Mouse (Mus musculus) fibroblast of lung, adult 2 months (primary cell): ENCODE results near the gene Pebp1.
"Not testable (repeated sequence)": the region's sequence is repeated elsewhere in the genome, so short reads cannot be mapped to it uniquely, and the experiment has no call there.

Source experiments
- DNase-seq: peaks from one replicate; pipeline ENCODE4 v3.0.0-alpha.2; 2011; ENCODE audit warnings: low read depth

Gene Pebp1

GRCm38 (mm10) chr5:117286831-117287822 is at the start of gene Pebp1:
Pebp1 (minus strand) TSS chr5:117287625.
- peak; percentile 89 for DNase-seq

GRCm38 (mm10) chr5:117330457-117330856 is 43.0 kb upstream of the Pebp1 start:
- no peak for DNase-seq

GRCm38 (mm10) chr5:117326408-117326807 is 39.0 kb upstream of the Pebp1 start:
- no peak for DNase-seq

- no peak for DNase-seq
Measured at GRCm38 (mm10) chr5:117323751-117324150, 36.3 kb upstream of the Pebp1 start.

GRCm38 (mm10) chr5:117318741-117319629 is 31.6 kb upstream of the Pebp1 start, which contains the start of gene Vsig10:
Vsig10 (plus strand) TSS chr5:117319083.
- DNase-seq: peak; percentile 19

DNA sequence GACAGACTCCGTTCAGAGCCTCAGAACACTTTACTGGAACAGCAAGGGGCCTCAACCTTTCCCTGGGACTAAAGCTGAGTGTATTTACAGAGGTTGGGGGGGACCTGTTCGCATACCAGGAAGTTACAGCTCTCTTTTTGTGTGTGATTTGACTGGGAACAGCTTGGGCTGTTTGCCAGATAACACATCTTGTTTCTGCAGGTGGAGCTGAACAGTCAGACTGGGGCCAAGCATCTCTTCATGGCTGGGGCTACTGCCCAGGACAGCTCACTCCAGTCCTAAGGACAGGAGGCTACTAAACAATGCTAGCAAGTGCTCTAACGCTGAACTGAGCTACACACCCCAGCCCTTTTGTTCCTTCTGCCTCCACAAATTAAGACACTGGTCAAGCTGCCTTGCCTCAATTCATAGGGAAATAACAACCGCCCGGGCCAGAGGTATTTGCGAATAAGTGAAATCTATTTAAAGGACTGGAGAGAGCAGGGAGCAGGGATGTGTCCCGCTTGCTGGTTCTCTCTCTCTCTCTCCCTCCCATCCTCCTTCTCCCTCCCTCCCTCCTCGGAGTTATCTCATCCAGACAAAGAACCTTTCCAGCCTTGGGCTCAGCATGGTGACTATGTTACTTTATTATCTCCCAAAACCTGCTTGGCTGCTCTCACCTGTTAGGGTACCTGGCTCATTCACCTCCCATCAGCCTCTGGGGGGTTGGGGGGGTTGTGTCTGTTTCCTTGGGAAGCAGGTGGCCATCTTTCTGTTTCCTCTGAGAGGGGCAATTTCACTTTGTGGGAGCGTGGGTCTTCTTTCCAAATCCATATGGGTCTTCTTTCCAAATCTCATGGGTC is 27.4 kb upstream of the Pebp1 start:
- no peak for DNase-seq

- DNase-seq: no peak
Measured at GRCm38 (mm10) chr5:117313909-117314308, 26.5 kb upstream of the Pebp1 start.

- no peak for DNase-seq
Measured at GRCm38 (mm10) chr5:117313420-117313819, 26.0 kb upstream of the Pebp1 start.

GRCm38 (mm10) chr5:117307699-117308098 is 20.3 kb upstream of the Pebp1 start:
- no peak for DNase-seq

DNA sequence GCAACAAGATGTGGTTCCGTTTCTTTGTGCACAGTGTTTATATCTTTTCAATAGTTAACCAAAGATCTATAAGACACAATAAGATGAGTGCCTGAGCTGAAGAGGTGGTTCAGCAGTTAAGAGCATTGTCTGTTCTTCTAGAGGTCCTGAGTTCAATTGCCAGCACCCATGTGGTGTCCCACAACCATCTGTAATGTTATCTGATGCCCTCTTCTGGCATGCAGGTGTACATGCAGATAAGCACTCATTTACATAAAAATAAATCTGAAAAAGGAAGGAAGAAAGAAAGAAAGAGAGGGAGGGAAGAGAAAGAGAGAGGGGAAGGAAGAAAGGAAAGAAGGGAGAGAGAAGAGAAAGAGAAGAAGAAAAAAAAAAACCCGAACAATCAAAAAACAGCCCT is 19.4 kb upstream of the Pebp1 start:
- no peak for DNase-seq

DNA sequence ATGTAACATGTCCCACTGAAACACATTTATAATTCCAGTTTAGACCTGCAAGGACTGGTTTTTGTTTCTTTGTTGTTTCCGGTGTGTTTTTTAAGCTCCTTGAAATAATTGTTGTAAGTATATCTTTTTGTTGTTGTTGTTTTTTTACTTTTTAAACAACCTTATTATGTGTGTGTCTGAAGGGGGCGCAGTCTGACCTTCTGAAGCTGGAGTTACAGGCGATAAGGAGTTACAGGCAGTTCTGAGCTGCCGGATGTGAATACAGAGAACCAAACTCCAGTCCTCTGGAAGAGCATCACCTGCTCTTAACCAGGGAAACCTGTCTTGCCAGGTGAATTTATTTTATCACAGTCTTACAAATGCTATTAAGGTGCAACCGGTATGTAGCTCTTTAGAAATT is 18.3 kb upstream of the Pebp1 start:
- no peak for DNase-seq

DNA sequence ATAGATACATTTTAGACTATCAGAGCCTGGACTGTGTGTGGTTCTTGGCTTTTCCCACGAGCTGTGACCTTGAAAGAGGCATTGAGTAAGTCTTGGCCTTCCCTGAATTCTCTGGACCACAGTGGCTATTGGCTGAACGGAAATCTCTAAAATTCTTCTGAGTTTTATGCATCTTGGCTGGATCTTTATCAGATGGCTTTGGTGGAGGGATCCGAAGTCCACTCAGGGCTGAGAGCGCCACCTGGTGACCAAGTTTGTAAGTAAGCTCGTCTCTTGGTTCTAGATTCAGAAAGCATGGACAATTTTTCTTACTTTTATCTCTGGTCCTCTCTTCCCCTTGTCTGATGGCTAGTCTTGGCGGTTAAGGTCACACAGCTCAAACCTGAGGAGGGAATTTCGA is 17.5 kb upstream of the Pebp1 start:
- DNase-seq: peak; percentile 87

DNA sequence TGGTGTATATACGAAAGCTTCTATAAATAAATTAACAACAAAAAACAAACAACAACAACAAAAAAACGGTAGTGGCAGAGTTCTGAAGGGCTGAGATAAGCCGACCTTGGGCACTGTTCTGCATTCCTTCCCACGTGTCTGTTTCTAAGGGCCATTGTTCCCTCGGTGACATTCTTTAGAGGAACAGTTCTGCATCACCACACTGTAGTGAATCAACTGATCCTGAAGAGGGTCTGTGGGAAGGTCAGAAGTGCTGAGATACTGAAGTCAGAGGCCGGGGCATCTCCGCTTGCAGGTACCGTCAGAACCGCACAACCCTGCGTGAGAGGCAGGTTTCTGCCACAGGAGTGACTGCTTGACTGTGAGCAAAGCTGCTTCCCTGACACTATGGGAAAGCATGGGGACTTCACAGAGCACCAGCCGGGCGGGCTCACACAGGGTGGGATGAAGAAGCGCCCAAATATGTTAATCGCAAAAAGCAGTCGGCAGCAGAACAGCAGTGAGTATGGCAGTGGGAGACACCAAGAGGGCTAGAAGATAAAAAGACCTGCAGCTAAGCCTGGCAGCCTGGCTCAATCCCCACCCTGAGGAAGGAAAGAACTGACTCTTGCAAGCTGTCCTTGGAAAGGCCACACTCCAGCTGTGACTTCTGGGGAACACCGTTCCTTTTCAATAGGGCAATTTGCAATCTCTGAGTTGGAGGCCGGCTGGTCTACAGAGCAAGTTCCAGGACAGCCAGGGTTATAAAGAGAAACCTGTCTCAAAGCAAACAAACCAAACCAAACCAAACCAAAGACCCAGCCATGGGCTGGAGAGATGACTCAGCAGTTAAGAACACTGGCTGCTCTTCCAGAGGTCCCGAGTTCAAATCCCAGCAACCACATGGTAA is 16.5 kb upstream of the Pebp1 start:
- DNase-seq: no peak

GRCm38 (mm10) chr5:117302899-117303298 is 15.5 kb upstream of the Pebp1 start:
- no peak for DNase-seq

GRCm38 (mm10) chr5:117295011-117295410 is 7.6 kb upstream of the Pebp1 start:
- no peak for DNase-seq

DNA sequence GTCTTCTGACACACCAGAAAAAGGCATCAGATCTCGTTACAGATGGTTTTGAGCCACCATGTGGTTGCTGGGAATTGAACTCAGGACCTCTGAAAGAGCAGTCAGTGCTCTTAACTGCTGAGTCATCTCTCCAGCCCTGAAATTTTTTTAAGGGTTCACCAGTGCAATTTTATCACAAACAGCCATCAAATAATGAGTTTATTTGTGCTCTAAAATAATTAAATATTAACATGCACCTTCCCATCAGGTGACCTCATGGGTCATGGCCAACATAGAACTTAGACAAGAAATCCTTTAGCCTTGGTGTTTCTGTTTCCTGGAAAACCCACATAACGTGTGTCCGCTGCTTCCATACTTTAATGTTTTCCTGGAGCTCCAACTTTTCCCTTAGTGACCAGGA is 6.4 kb upstream of the Pebp1 start:
- DNase-seq: not testable (repeated sequence)

- DNase-seq: no peak
Measured at GRCm38 (mm10) chr5:117292547-117292946, 5.1 kb upstream of the Pebp1 start.

GRCm38 (mm10) chr5:117291312-117291711 is 3.9 kb upstream of the Pebp1 start:
- DNase-seq: no peak

- DNase-seq: no peak
Measured at GRCm38 (mm10) chr5:117290081-117290480, 2.7 kb upstream of the Pebp1 start.

DNA sequence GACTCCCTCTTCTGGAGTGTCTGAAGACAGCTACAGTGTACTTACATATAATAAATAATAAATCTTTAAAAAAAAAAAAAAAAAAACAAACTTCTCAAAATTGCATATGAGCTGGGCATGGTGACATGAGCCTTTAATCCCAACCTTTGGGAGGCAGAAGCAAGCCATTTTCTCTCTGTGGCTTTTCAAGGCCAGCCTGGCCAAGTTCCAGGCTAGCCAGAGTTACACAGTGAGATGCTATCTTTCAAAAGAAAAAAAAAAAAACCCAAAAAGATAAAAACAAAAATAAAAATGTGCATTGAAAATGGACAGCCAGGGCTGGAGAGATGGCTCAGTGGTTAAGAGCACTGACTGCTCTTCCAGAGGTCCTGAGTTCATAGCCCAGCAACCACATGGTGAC is 2.2 kb upstream of the Pebp1 start:
- no peak for DNase-seq

DNA sequence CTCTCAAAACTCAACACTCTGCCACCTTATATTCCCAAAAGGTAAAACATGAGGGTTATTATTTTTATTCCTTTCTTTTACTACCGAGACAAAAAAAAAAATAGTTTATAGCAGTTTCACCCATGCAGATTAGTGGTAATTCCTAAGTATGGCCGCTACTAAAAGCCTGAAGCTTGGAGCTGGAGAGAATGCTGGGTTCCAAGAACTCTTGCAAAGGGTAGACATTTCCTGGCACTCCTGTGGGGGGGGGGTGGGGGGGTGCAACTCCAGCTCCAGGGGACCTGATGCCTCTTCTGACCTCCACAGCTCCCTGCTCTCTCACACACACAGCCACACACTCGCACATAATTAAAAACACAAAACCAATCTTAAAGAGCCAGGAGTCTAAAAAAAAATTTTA is 1.1 kb downstream of the Pebp1 start:
- DNase-seq: no peak
